Mouse (Mus musculus) megakaryocyte, embryonic 14.5 days (primary cell): ENCODE measurements around the gene Bche. TPM values are rescaled to one million over a fixed set of nuclear protein-coding genes. Genes with fewer than 3 reads are reported as not detected.

Source experiments
- H3K27me3 ChIP-seq: replicated peaks from 2 replicates; pipeline ENCODE3; 2012; ENCODE audit warnings: inconsistent platforms
- H3K36me3 ChIP-seq: replicated peaks from 2 replicates; pipeline ENCODE3; 2012; ENCODE audit warnings: low read length, inconsistent platforms, mixed read lengths
- H3K4me1 ChIP-seq: 2 replicates; pipeline ENCODE4 v1.6.1; 2012; ENCODE audit warnings: inconsistent platforms
- H3K4me3 ChIP-seq: replicated peaks from 2 replicates; pipeline ENCODE3; 2012; ENCODE audit warnings: moderate library complexity, mild to moderate bottlenecking, inconsistent platforms
- H3K9me3 ChIP-seq: 2 replicates; pipeline ENCODE4 v1.6.1; 2012; ENCODE audit warnings: inconsistent platforms
- FLI1 ChIP-seq: IDR thresholded peaks from 2 replicates; pipeline ENCODE4 v1.6.1; 2012; ENCODE audit warnings: low read length, inconsistent platforms, mixed read lengths
- GATA1 ChIP-seq: IDR thresholded peaks from 3 replicates; pipeline ENCODE4 v1.6.1; 2012; ENCODE audit warnings: mixed read lengths, low read length, inconsistent platforms, borderline replicate concordance
- polyA plus RNA-seq: library from polyadenylated mRNA; stranded (reverse); fragments of >175 nt; gene quantifications from 2 replicates; pipeline ENCODE4 v1.2.3, GENCODE M21; 2012; ENCODE audit warnings: low replicate concordance; ENCODE audit not compliant: insufficient read depth

The Bche gene
- polyA plus RNA-seq, 1 experiment = not detected

GRCm38 (mm10) chr3:73698889-73699288 lies 9.3 kb downstream of the Bche start:
- TF ChIP-seq FLI1 (no peak), GATA1 (no peak)
- H3K4me1 ChIP-seq = no peaks in the 10 kb centered on the region
- H3K36me3 ChIP-seq = no peaks in the 10 kb centered on the region
- no peaks in the 10 kb centered on the region for H3K9me3 ChIP-seq
- no peaks in the 10 kb centered on the region for H3K27me3 ChIP-seq
- H3K4me3 ChIP-seq = no peak overlapping the region

DNA sequence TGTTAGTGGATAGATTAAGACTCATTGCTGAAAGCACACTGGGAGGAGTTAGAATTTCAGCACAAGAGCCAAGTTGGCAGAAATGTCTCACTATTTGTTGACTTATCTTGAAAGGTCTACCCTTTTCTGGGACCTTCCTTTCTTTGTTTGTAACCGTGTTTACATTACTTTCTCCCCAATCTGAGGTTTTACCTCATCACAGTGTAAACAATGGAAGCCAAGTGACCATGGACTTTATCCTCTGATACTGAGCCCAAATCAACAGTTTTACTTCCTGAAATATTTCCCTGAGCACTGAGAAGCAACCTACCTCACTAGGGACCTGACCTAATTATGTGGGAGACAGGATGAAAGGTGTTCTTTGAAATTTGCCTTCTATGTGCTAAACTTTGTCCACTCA lies 34.9 kb downstream of the Bche start:
- H3K36me3 ChIP-seq = no peaks in the 10 kb centered on the region
- H3K4me1 ChIP-seq = no peaks in the 10 kb centered on the region
- H3K4me3 ChIP-seq = no peak overlapping the region
- no peak for TF ChIP-seq GATA1
- TF ChIP-seq FLI1 = no peak
- no peaks in the 10 kb centered on the region for H3K9me3 ChIP-seq
- no peaks in the 10 kb centered on the region for H3K27me3 ChIP-seq

DNA sequence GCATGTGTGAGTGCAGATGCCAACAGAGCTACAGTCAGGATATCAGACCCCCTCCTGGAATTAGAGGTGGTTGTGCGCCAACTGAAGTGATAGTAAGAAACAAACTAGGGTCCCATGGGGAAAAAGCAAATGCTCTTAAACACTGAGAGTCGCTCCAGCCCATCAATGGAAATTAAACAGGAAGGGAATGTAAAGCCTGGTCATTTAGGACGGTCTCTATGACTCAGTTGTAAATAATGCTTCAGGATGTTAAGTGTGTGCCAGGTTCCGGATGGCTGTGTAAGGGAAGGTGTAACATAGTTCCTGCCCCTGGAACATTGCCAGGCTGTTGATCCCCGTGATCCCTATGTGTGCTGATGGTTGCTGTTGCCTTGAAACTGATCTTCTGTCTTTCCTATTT lies 40.0 kb downstream of the Bche start:
- Histone ChIP-seq H3K9me3 (no peaks in the 10 kb centered on the region), H3K36me3 (no peaks in the 10 kb centered on the region)
- TF ChIP-seq FLI1 (no peak), GATA1 (no peak)

DNA sequence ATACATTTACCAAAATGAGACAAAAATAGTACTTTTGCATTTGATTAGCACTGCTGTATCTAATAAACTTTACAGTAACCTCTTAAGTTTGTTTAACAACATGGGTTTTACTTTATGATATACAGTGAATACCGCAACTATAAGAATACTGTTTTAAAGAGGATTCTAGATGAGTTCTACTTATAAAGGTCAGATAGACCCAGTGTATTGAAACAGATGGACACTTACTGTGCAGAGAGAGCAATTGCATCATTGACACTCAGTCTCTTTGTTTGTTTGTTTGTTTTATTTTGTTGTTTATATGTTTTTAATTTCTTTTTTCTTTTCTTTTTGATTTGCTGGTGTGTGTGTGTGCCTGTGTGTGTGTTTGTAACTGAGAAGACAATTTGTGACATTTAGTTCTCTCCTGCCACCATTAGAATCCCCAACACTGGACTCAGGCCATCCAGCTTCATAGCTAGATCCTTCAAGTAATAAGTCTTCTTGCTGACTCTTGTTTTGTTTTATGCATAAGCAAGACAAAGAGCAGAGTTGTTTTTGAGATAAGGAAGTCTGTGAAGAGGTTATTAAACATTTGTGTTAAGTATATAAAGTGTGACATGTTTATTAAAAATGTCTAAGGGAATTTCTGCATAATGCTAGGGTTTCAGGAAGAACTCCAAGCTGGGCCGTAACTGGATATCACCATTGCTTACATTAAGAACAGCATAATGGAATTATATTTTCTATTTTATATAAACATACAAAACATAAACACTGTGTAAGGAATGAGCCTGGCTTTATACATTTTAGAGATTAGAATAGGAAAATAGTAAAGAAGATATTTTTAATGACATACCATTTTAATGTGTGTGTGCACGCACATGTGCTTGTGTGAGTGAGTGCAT lies 40.7 kb downstream of the Bche start:
- Histone ChIP-seq H3K4me3 (no peak overlapping the region), H3K36me3 (no peaks in the 10 kb centered on the region), H3K9me3 (no peaks in the 10 kb centered on the region), H3K27me3 (no peaks in the 10 kb centered on the region), H3K4me1 (no peaks in the 10 kb centered on the region)
- TF ChIP-seq GATA1 = no peak
- no peak for TF ChIP-seq FLI1

More for the DNA sequence above, 40.0 kb downstream of the Bche start:
- Histone ChIP-seq H3K4me3 (no peak overlapping the region), H3K4me1 (no peaks in the 10 kb centered on the region), H3K27me3 (no peaks in the 10 kb centered on the region)

GRCm38 (mm10) chr3:73650281-73650680 lies 57.9 kb downstream of the Bche start:
- H3K27me3 ChIP-seq = no peaks in the 10 kb centered on the region
- H3K4me3 ChIP-seq = no peak overlapping the region
- TF ChIP-seq GATA1 (no peak), FLI1 (no peak)
- no peaks in the 10 kb centered on the region for H3K9me3 ChIP-seq
- H3K4me1 ChIP-seq = no peaks in the 10 kb centered on the region
- no peaks in the 10 kb centered on the region for H3K36me3 ChIP-seq

- no peaks in the 10 kb centered on the region for H3K9me3 ChIP-seq
- H3K4me1 ChIP-seq = no peaks in the 10 kb centered on the region
- TF ChIP-seq GATA1 = no peak
- no peak for TF ChIP-seq FLI1
- H3K4me3 ChIP-seq = no peak overlapping the region
- H3K27me3 ChIP-seq = no peaks in the 10 kb centered on the region
- H3K36me3 ChIP-seq = no peaks in the 10 kb centered on the region
Measured at GRCm38 (mm10) chr3:73647064-73647463, 61.2 kb downstream of the Bche start.

GRCm38 (mm10) chr3:73611421-73611820 lies 96.8 kb downstream of the Bche start:
- no peak for TF ChIP-seq GATA1
- TF ChIP-seq FLI1 = no peak
- H3K27me3 ChIP-seq = no peaks in the 10 kb centered on the region

DNA sequence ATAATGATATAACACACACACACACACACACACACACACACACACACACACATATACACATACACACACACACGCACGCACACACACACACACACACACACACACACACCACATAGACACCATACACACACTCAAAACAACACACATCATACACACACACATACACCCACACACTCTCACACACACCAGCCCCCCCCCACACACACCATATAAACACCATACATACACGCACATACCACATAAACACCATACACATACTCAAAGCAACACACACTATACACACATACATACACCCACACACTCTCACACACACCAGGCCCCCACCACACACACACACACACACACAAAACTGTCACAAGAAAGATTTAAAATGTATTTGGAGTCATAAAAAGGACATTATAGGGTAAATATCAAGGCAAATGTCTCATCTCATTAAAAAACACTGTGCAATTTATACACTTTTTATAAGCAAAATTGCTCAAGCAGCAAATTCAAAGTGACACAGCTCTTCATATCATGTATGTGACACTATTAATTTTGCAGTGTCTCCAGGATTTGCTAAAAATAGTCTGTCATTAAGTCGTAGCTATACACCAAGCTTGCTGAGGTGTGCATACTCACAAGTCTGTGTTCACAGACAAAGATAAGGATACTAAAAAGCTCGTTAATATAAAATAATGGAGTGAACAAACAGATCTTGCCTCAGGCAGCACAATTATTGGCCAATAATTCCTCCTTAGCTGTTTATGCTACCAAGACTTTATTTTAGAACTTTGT lies 116.3 kb downstream of the Bche start:
- Histone ChIP-seq H3K9me3 (no peaks in the 10 kb centered on the region), H3K4me1 (no peaks in the 10 kb centered on the region)

More at GRCm38 (mm10) chr3:73611421-73611820, 96.8 kb downstream of the Bche start:
- no peaks in the 10 kb centered on the region for H3K4me1 ChIP-seq
- H3K9me3 ChIP-seq = no peaks in the 10 kb centered on the region
- H3K36me3 ChIP-seq = no peaks in the 10 kb centered on the region
- H3K4me3 ChIP-seq = no peak overlapping the region

More for the DNA sequence above, 116.3 kb downstream of the Bche start:
- TF ChIP-seq FLI1 = no peak
- TF ChIP-seq GATA1 = no peak
- Histone ChIP-seq H3K4me3 (no peak overlapping the region), H3K36me3 (no peaks in the 10 kb centered on the region), H3K27me3 (no peaks in the 10 kb centered on the region)
